Mouse (Mus musculus) forebrain, embryonic 16.5 days (tissue): ENCODE results near the gene Tex14. TPM values are rescaled to one million over a fixed set of nuclear protein-coding genes. Genes with fewer than 3 reads are reported as not detected.
A peak's percentile ranks its signal among the peaks of the same experiment; 100 is the strongest.
"Not testable (repeated sequence)": the region's sequence is repeated elsewhere in the genome, so short reads cannot be mapped to it uniquely, and the experiment has no call there.

Source experiments
- ATAC-seq: fragments of 200-750 bp; cut with Nextera tagmentation; 2 replicates; pipeline ENCODE4 v1.8.0; 2017; ENCODE audit warnings: mild to moderate bottlenecking, moderate library complexity
- H3K27ac ChIP-seq: fragments of 300-500 bp; sonication (generic); 2 replicates; pipeline ENCODE4 v1.5.1; 2014; ENCODE audit warnings: low read length, control low read depth
- H3K27me3 ChIP-seq: fragments of 300-500 bp; sonication (generic); replicated peaks from 2 replicates; pipeline ENCODE4 v1.6.1; 2014; ENCODE audit warnings: low read length; ENCODE audit not compliant: control insufficient read depth, insufficient read depth
- H3K36me3 ChIP-seq: fragments of 300-500 bp; sonication (generic); 2 replicates; pipeline ENCODE4 v1.6.1; 2014; ENCODE audit not compliant: control insufficient read depth, insufficient read depth
- H3K4me1 ChIP-seq: fragments of 300-500 bp; sonication (generic); replicated peaks from 2 replicates; pipeline ENCODE4 v1.6.1; 2014; ENCODE audit warnings: low read length; ENCODE audit not compliant: control insufficient read depth, insufficient read depth
- H3K4me2 ChIP-seq: fragments of 300-500 bp; sonication (generic); 2 replicates; pipeline ENCODE4 v1.6.1; 2014; ENCODE audit warnings: mild to moderate bottlenecking, low read length, control low read depth
- H3K4me3 ChIP-seq: fragments of 300-500 bp; sonication (generic); replicated peaks from 2 replicates; pipeline ENCODE4 v1.5.1; 2014; ENCODE audit warnings: mild to moderate bottlenecking, low read length, control low read depth
- H3K9ac ChIP-seq: fragments of 300-500 bp; sonication (generic); replicated peaks from 2 replicates; pipeline ENCODE4 v1.6.1; 2014; ENCODE audit warnings: low read depth, low read length, control low read depth
- H3K9me3 ChIP-seq: fragments of 300-500 bp; sonication (generic); 2 replicates; pipeline ENCODE4 v1.6.1; 2016; ENCODE audit warnings: low read length; ENCODE audit not compliant: control insufficient read depth
- WGBS: fragments of 180-500 bp; shearing (Covaris S2); extraction: QIAGEN DNeasy Blood & Tissue Kit; methylation state at CpG from one replicate; pipeline ENCODE4 v1.1.7; 2014; 5-methylcytosine and 5-hydroxymethylcytosine counted together
- polyA plus RNA-seq: library from polyadenylated mRNA; unstranded; fragments of >200 nt; fragmentation: Nextera tagmentation; extraction: Ambion mirVana; gene quantifications from 2 replicates; pipeline ENCODE4 v1.2.1, GENCODE M21; 2015

The Tex14 gene
- polyA plus RNA-seq, 1 experiment from 2014 or later, result 0.63 TPM

DNA sequence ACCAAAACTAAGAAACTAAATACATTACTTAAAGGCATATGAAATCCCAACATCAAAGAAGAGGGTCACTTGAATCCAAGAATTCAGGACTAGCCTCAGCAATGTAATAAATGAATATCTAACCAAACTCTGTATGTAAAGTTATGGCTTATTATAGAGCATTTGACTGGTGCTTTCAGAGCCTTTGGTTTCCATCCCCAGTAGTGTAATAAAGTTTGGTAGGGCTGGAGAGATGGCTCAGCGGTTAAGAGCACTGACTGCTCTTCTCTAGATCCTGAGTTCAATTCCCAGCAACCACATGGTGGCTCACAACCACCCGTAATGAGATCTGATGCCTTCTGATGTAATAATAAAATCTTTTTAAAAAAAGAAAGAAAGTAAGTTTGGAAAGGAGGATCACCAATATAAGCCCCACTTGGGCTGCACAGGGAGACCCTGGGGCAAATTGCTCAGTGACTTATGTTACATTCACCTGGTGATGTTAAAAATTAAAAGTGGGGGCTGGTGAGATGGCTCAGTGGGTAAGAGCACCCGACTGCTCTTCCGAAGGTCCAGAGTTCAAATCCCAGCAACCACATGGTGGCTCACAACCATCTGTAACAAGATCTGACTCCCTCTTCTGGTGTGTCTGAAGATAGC lies 59.0 kb downstream of the Tex14 start:
- H3K4me2 ChIP-seq, ATAC-seq, H3K36me3 ChIP-seq, H3K9ac ChIP-seq, H3K27me3 ChIP-seq, H3K4me3 ChIP-seq, H3K27ac ChIP-seq, H3K9me3 ChIP-seq, H3K4me1 ChIP-seq: not testable (repeated sequence)
- WGBS, result 87% methylated on average over 4 of the region's 4 CpGs

- Histone ChIP-seq H3K36me3 (no peaks in the 10 kb centered on the region), H3K27ac (no peak overlapping the region), H3K4me2 (no peak overlapping the region), H3K4me3 (no peak overlapping the region), H3K9me3 (no peaks in the 10 kb centered on the region), H3K27me3 (no peaks in the 10 kb centered on the region), H3K4me1 (peaks cover 4% of the 10 kb centered on the region; the same call in 1 of the 2 replicates), H3K9ac (no peak overlapping the region)
- ATAC-seq, result no peak
- WGBS, result 83% methylated on average over 6 of the region's 6 CpGs
These were observed 61.2 kb downstream of the Tex14 start for GRCm38 (mm10) chr11:87465990-87466593.

DNA sequence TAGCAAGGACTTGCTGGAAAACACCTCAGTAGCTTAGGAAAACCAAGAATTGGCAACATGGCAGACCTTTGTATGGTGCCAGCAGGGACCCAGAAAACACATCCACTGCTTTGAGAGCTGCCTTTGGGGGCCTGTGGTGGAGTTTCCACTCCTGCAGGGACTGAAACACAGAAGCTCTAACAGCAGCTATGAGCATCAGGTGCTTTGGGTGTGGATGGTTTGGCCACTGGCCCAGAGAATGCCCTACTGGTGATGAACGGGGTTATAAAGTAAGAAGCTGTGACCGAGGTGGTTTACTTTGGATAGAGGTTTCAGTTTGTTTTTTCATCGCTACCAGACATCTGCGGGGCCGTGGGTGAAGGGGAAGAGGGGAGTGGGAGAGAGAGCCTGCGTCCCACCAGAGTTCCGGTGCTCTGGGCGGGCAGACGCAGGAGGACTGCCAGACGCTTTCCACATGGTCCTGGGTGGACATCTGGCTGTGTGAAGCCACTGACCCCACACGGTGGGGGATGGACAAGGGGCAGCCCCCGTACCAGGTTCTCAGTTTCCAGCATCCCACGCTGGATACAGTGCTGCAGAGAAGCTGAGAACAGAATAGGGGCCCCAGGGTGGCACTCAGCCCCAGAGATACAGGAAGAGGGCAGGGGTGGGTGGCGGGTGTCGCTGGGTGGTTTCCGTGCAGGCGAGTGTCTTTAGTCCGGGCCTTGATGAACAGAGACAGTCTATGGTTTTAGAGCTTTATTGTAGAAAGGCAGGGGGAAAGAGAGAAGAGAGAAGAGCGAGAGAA lies 62.8 kb downstream of the Tex14 start:
- no peak overlapping the region for H3K4me3 ChIP-seq
- no peak overlapping the region for H3K27ac ChIP-seq
- no peak overlapping the region for H3K4me2 ChIP-seq
- no peaks in the 10 kb centered on the region for H3K36me3 ChIP-seq
- H3K4me1 ChIP-seq, result peaks cover 4% of the 10 kb centered on the region; the same call in 1 of the 2 replicates
- 71% methylated on average over 19 of the region's 19 CpGs for WGBS
- no peak for ATAC-seq
- H3K27me3 ChIP-seq, result no peaks in the 10 kb centered on the region
- H3K9ac ChIP-seq, result no peak overlapping the region
- no peaks in the 10 kb centered on the region for H3K9me3 ChIP-seq

GRCm38 (mm10) chr11:87468278-87468655 lies 63.4 kb downstream of the Tex14 start:
- Histone ChIP-seq H3K4me1 (peaks cover 4% of the 10 kb centered on the region; the same call in 1 of the 2 replicates), H3K4me3 (no peak overlapping the region), H3K9me3 (no peaks in the 10 kb centered on the region), H3K27me3 (no peaks in the 10 kb centered on the region), H3K36me3 (no peaks in the 10 kb centered on the region), H3K4me2 (no peak overlapping the region), H3K9ac (no peak overlapping the region), H3K27ac (no peak overlapping the region)
- WGBS, result 70% methylated on average over 7 of the region's 7 CpGs
- no peak for ATAC-seq

DNA sequence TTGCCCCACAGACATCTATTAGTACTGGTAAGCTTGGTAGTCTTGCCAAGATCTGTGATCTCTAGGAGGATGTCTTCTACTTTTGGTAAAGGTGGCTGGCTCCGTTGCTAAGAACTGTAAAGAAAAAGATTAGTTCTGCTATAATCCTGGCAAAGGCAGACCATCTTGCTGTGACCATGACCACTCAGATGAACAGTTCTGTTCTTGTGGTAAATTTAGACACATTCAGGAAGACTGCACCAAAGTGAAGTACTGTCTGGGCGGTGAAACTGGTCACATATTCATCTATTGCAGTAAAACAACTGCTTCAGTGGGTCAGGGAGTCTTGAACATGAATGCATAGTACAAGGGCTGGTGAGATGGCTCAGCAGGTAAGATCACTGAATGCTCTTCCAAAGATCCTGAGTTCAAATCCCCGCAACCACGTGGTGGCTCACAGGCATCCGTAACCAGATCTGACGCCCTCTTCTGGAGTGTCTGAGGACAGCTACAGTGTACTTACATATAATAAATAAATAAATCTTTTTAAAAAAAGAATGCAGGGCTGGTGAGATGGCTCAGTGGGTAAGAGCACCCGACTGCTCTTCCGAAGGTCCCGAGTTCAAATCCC lies 63.9 kb downstream of the Tex14 start:
- H3K9ac ChIP-seq, result no peak overlapping the region
- H3K4me3 ChIP-seq, result no peak overlapping the region
- no peaks in the 10 kb centered on the region for H3K27me3 ChIP-seq
- no peak overlapping the region for H3K27ac ChIP-seq
- H3K4me2 ChIP-seq, result no peak overlapping the region
- 84% methylated on average over 9 of the region's 9 CpGs for WGBS
- H3K4me1 ChIP-seq, result peaks cover 4% of the 10 kb centered on the region; the same call in 1 of the 2 replicates
- H3K36me3 ChIP-seq, result no peaks in the 10 kb centered on the region
- no peak for ATAC-seq
- H3K9me3 ChIP-seq, result no peaks in the 10 kb centered on the region

DNA sequence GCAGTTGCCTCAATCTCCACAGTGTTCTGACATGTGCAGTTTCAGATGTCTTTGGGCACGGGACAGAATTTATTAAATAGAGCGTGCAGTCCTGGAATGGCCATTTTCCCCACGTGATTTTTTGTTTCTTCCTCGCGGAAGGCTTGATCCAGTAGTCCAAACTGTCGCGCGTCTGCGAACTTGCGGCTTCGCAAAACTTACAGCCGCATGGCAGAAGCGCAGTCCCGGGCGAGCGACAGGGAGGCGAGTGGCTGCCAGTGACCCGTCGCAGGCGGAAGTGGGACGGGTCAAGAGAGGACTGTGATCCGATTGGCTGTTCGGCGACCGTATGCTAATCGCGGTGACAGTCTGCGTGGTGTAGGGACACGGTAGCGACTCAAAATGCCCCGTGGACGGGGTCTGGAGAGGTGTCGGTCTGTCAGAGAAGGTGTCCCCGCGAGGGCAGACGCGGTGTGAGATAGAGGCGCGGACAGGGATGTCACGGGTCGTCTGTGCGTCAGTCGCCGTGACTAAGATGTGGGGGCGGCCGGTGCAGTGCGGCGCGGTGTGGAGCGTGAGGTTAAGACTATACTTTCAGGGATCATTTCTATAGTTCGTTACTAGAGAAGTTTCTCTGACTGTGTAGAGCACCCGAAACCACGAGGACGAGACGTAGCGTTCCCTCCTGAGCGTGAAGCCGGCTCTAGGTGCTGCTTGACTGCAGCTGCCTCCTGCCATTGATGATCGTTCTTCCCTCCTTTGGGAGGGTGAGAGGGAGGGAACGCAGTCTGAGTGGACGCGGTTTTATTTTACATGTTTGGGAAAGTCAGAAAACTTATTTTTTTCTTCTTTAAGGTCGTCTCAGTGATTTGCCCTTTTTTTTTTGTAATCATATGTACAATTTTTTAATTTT lies 66.2 kb downstream of the Tex14 start:
- peak overlapping the region; percentile 19; the same call in 1 of the 2 replicates for H3K9ac ChIP-seq
- H3K36me3 ChIP-seq, H3K4me1 ChIP-seq, H3K9me3 ChIP-seq, H3K27ac ChIP-seq, H3K27me3 ChIP-seq: not testable (repeated sequence)
- ATAC-seq, result peak; percentile 99
- H3K4me2 ChIP-seq, result peak overlapping the region; percentile 66
- WGBS, result under 1% methylated on average over 29 of the region's 63 CpGs
- H3K4me3 ChIP-seq, result peak overlapping the region; percentile 42

- not testable (repeated sequence) for H3K36me3 ChIP-seq, H3K9me3 ChIP-seq
- 0% methylated on average over 1 of the region's 3 CpGs for WGBS
These were observed 66.8 kb downstream of the Tex14 start for GRCm38 (mm10) chr11:87471699-87471997.

DNA sequence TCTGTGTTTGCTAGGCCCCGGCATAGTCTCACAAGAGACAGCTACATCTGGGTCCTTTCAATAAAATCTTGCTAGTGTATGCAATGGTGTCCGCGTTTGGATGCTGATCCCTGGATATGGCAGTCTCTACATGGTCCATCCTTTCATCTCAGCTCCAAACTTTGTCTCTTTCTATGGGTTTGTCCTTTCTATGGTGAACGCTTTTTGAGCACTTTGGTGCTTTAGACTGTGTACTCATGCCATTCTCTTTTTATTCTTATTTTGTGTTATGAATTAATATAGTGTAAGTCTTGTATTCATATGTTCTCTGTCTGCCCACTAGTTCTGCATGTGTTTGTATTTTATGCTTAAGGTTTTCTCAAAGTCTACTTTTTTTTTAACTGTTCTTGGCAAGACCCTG lies 67.2 kb downstream of the Tex14 start:
- not testable (repeated sequence) for H3K4me1 ChIP-seq, H3K4me3 ChIP-seq, H3K4me2 ChIP-seq, ATAC-seq, H3K9ac ChIP-seq, H3K36me3 ChIP-seq, H3K27ac ChIP-seq, H3K9me3 ChIP-seq, H3K27me3 ChIP-seq
- WGBS, result 26% methylated on average over 3 of the region's 4 CpGs

More at GRCm38 (mm10) chr11:87471699-87471997, 66.8 kb downstream of the Tex14 start:
- not testable (repeated sequence) for H3K4me3 ChIP-seq, H3K9ac ChIP-seq, H3K4me2 ChIP-seq, H3K27ac ChIP-seq, H3K27me3 ChIP-seq, H3K4me1 ChIP-seq
- peak; percentile 22; the same call in 1 of the 2 replicates for ATAC-seq
